Mouse (Mus musculus) neural tube, embryonic 14.5 days (tissue): Measurements from ENCODE around the gene Ankrd23. TPM values are rescaled to one million over a fixed set of nuclear protein-coding genes. Genes with fewer than 3 reads are reported as not detected.

Experiments used
- ATAC-seq: fragments of 200-750 bp; cut with Nextera tagmentation; 2 replicates; pipeline ENCODE4 v1.8.0; 2017; ENCODE audit warnings: low read depth, mild to moderate bottlenecking, moderate TSS enrichment, moderate library complexity
- H3K27ac ChIP-seq: fragments of 300-500 bp; sonication (generic); 2 replicates; pipeline ENCODE4 v1.5.1; 2014; ENCODE audit warnings: low read depth, mild to moderate bottlenecking, control low read depth, low read length, moderate library complexity, mixed read lengths
- H3K27me3 ChIP-seq: fragments of 300-500 bp; sonication (generic); 2 replicates; pipeline ENCODE4 v1.6.1; 2014; ENCODE audit warnings: low read length; ENCODE audit not compliant: control insufficient read depth, insufficient read depth
- H3K36me3 ChIP-seq: fragments of 300-500 bp; sonication (generic); 2 replicates; pipeline ENCODE4 v1.6.1; 2014; ENCODE audit warnings: low read length, mixed read lengths; ENCODE audit not compliant: control insufficient read depth, insufficient read depth
- H3K4me1 ChIP-seq: fragments of 300-500 bp; sonication (generic); 2 replicates; pipeline ENCODE4 v1.6.1; 2014; ENCODE audit warnings: low read length; ENCODE audit not compliant: control insufficient read depth, insufficient read depth
- H3K4me2 ChIP-seq: fragments of 300-500 bp; sonication (generic); 2 replicates; pipeline ENCODE4 v1.6.1; 2014; ENCODE audit warnings: mild to moderate bottlenecking, low read depth, low read length, control low read depth
- H3K4me3 ChIP-seq: fragments of 300-500 bp; sonication (generic); 2 replicates; pipeline ENCODE4 v1.5.1; 2014; ENCODE audit warnings: low read depth, low read length, control low read depth, mixed read lengths
- H3K9ac ChIP-seq: fragments of 300-500 bp; sonication (generic); replicated peaks from 2 replicates; pipeline ENCODE4 v1.6.1; 2014; ENCODE audit warnings: low read depth, mild to moderate bottlenecking, control low read depth, low read length, mixed read lengths
- H3K9me3 ChIP-seq: fragments of 300-500 bp; sonication (generic); 2 replicates; pipeline ENCODE4 v1.6.1; 2016; ENCODE audit warnings: low read length; ENCODE audit not compliant: control insufficient read depth
- WGBS: fragments of 180-500 bp; shearing (Covaris S2); extraction: QIAGEN DNeasy Blood & Tissue Kit; methylation state at CpG from one replicate; pipeline ENCODE4 v1.1.7; 2014; 5-methylcytosine and 5-hydroxymethylcytosine counted together
- polyA plus RNA-seq: library from polyadenylated mRNA; unstranded; fragments of >200 nt; fragmentation: Nextera tagmentation; extraction: Ambion mirVana; gene quantifications from 2 replicates; pipeline ENCODE4 v1.2.1, GENCODE M21; 2014

Gene Ankrd23
- polyA plus RNA-seq, 1 experiment from 2014 or later, result 14.9 TPM

- WGBS, result 78% methylated on average over 20 of the region's 20 CpGs
- Histone ChIP-seq H3K4me2 (no peak overlapping the region), H3K36me3 (peaks cover 57% of the 10 kb centered on the region), H3K9ac (no peak overlapping the region), H3K27ac (no peak overlapping the region), H3K9me3 (no peaks in the 10 kb centered on the region), H3K4me1 (peaks cover 39% of the 10 kb centered on the region), H3K27me3 (no peaks in the 10 kb centered on the region), H3K4me3 (no peak overlapping the region)
- no peak for ATAC-seq
Measured at GRCm38 (mm10) chr1:36550075-36550863, 13.6 kb upstream of the Ankrd23 start.

- peaks cover 53% of the 10 kb centered on the region for H3K36me3 ChIP-seq
- no peaks in the 10 kb centered on the region for H3K27me3 ChIP-seq
- H3K4me1 ChIP-seq, result peaks cover 31% of the 10 kb centered on the region
Measured at GRCm38 (mm10) chr1:36549491-36549890, 12.8 kb upstream of the Ankrd23 start.

DNA sequence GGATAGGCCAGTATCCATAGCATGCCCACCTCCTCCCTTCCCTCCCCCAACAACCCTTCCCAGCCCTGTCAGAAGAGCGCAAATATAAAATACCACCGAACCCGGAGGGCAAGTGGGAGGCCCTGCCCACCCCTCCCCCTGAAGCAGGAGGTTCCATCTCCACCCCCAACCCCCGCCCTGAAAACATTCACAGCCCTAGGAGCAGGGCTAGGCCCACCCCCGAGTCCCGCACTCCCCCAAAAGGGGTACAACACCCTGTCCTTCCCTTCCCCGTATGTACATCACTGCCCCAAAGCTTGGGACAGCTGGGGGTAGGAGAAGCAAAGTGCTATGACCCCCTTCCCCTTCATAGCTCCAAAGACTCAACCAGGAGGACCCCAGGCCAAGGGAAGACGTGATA lies 12.1 kb upstream of the Ankrd23 start:
- WGBS, result 52% methylated on average over 8 of the region's 8 CpGs
- no peak overlapping the region for H3K9ac ChIP-seq
- H3K9me3 ChIP-seq, result no peaks in the 10 kb centered on the region
- peaks cover 50% of the 10 kb centered on the region for H3K36me3 ChIP-seq
- no peak overlapping the region for H3K4me3 ChIP-seq
- H3K27me3 ChIP-seq, result no peaks in the 10 kb centered on the region
- H3K27ac ChIP-seq, result no peak overlapping the region
- H3K4me1 ChIP-seq, result peaks cover 27% of the 10 kb centered on the region
- no peak overlapping the region for H3K4me2 ChIP-seq
- no peak for ATAC-seq

More at GRCm38 (mm10) chr1:36549491-36549890, 12.8 kb upstream of the Ankrd23 start:
- Histone ChIP-seq H3K9me3 (no peaks in the 10 kb centered on the region), H3K4me3 (no peak overlapping the region), H3K9ac (no peak overlapping the region), H3K27ac (no peak overlapping the region), H3K4me2 (no peak overlapping the region)
- ATAC-seq, result no peak
- WGBS, result 81% methylated on average over 18 of the region's 18 CpGs

GRCm38 (mm10) chr1:36547981-36548598 lies 11.4 kb upstream of the Ankrd23 start:
- H3K27me3 ChIP-seq, result no peaks in the 10 kb centered on the region
- WGBS, result 33% methylated on average over 9 of the region's 9 CpGs
- ATAC-seq, result no peak
- H3K9ac ChIP-seq, result no peak overlapping the region
- H3K36me3 ChIP-seq, result peaks cover 43% of the 10 kb centered on the region
- peak overlapping the region; percentile 66; the same call in 1 of the 2 replicates for H3K27ac ChIP-seq
- H3K4me3 ChIP-seq, result no peak overlapping the region
- H3K9me3 ChIP-seq, result no peaks in the 10 kb centered on the region
- no peak overlapping the region for H3K4me2 ChIP-seq
- H3K4me1 ChIP-seq, result peaks cover 27% of the 10 kb centered on the region

DNA sequence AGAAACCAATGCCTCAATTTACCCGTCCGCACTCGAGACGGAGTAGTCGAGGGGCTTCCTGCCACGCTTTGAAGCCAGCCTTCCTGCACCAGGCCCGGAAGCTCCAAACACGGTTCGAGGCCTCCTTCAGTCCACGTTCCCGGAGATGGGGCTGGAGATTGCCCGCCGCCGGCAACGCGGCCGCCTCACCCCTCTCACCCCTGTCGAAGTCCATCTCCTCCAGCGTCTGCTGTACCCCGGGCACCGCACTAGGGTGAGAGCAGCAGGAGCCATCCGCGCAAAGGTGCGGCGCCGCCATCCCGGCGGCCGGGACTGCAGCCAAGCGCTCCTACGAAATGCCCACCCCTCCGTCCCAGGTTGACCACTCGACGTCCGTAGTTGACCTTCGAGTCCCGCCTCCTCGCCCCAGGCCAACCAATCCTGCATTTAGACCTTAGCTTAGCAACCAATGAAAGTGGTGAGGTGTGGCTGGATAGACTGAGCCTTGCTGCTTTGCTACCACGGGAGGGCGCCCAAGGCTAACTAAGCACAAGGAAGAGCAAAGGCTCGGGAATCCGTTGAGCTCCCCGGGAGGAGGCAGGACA lies 10.3 kb upstream of the Ankrd23 start, which contains the start of gene Ankrd39:
Gene Ankrd39, minus strand, starts transcription at position 558 of the 584 bp plus-strand sequence.
- peaks cover 35% of the 10 kb centered on the region for H3K36me3 ChIP-seq
- peak; percentile 96 for ATAC-seq
- H3K9ac ChIP-seq, result peak within 1 kb of the TSS; percentile 73
- under 1% methylated on average over 43 of the region's 43 CpGs for WGBS
- no peaks in the 10 kb centered on the region for H3K27me3 ChIP-seq
- H3K9me3 ChIP-seq, result no peaks in the 10 kb centered on the region
- H3K27ac ChIP-seq, result peak within 1 kb of the TSS; percentile 72
- H3K4me2 ChIP-seq, result peak within 1 kb of the TSS; percentile 68
- peaks cover 27% of the 10 kb centered on the region for H3K4me1 ChIP-seq
- H3K4me3 ChIP-seq, result peak within 1 kb of the TSS; percentile 60

DNA sequence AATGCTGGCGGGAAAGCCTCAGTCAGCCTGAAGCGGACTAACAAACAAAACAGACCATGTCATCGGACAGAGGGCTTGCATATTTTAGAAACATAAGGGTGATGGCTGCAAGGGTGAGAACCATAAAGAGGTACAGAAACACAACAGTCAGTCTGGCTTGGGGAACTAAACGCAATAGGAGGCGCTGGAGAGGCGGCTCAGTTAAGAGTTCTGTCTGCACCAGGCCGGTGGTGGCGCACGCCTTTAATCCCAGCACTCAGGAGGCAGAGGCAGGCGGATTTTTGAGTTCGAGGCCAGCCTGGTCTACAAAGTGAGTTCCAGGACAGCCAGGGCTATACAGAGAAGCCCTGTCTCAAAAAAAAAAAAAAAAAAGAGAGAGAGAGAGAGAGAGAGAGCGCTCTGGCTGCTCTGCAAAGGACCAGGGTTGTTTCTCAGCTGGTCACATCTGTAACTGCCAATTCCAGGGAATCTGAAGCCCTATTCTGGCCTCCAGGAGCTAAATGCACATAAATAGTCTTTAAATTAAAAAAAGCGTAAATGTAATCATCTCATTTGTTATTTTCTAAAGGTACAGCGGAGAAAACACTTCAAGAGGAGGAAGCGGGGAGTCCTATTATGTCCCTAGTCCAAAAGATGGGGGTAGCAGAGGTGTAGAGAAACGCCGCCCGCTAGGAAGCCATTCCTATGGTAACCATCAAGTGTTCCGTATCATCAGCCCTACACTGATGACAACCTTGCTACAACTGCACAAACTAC lies 9.3 kb upstream of the Ankrd23 start:
- Histone ChIP-seq H3K27ac (no peak overlapping the region), H3K9ac (peak overlapping the region; percentile 73; the same call in 1 of the 2 replicates), H3K4me3 (peak overlapping the region; percentile 60), H3K9me3 (no peaks in the 10 kb centered on the region), H3K4me1 (peaks cover 27% of the 10 kb centered on the region), H3K27me3 (no peaks in the 10 kb centered on the region), H3K36me3 (peaks cover 26% of the 10 kb centered on the region), H3K4me2 (peak overlapping the region; percentile 68)
- WGBS, result 64% methylated on average over 18 of the region's 19 CpGs
- ATAC-seq, result no peak

- ATAC-seq, result no peak
- no peaks in the 10 kb centered on the region for H3K9me3 ChIP-seq
- H3K27ac ChIP-seq, result no peak overlapping the region
- H3K4me2 ChIP-seq, result no peak overlapping the region
- H3K27me3 ChIP-seq, result no peaks in the 10 kb centered on the region
- H3K4me1 ChIP-seq, result peaks cover 27% of the 10 kb centered on the region
- peaks cover 20% of the 10 kb centered on the region for H3K36me3 ChIP-seq
- 79% methylated on average over 2 of the region's 2 CpGs for WGBS
- no peak overlapping the region for H3K9ac ChIP-seq
- no peak overlapping the region for H3K4me3 ChIP-seq
Measured at GRCm38 (mm10) chr1:36545382-36545781, 8.7 kb upstream of the Ankrd23 start.

GRCm38 (mm10) chr1:36542925-36543324 lies 6.2 kb upstream of the Ankrd23 start:
- no peaks in the 10 kb centered on the region for H3K27me3 ChIP-seq
- H3K36me3 ChIP-seq, result peaks cover 5% of the 10 kb centered on the region
- peaks cover 10% of the 10 kb centered on the region for H3K4me1 ChIP-seq
- no peak for ATAC-seq
- no peaks in the 10 kb centered on the region for H3K9me3 ChIP-seq
- no peak overlapping the region for H3K27ac ChIP-seq
- H3K9ac ChIP-seq, result no peak overlapping the region
- no peak overlapping the region for H3K4me2 ChIP-seq
- WGBS, result 95% methylated on average over 9 of the region's 9 CpGs
- no peak overlapping the region for H3K4me3 ChIP-seq
